Mouse (Mus musculus) stomach, postnatal 0 days (tissue): ENCODE measurements around the gene Grid1.

ENCODE experiments used
- CTCF ChIP-seq: IDR thresholded peaks from 2 replicates; pipeline ENCODE4 v1.5.1; 2016; ENCODE audit warnings: antibody characterized with exemption, low read depth, mild to moderate bottlenecking, moderate library complexity
- EP300 ChIP-seq: optimal IDR thresholded peaks from 2 replicates; pipeline ENCODE3; 2016; ENCODE audit warnings: antibody characterized with exemption

GRCm38 (mm10) chr14:35135056-35135455 lies 315.1 kb downstream of the Grid1 start:
- TF ChIP-seq EP300 (no peak), CTCF (no peak)
